Mouse (Mus musculus) stomach, postnatal 0 days (tissue): Measurements from ENCODE around the gene Ivd. TPM values are rescaled to one million over a fixed set of nuclear protein-coding genes. Genes with fewer than 3 reads are reported as not detected.
A peak's percentile ranks its signal among the peaks of the same experiment; 100 is the strongest.

Experiments used
- ATAC-seq: fragments of 200-750 bp; cut with Nextera tagmentation; 2 replicates; pipeline ENCODE4 v1.8.0; 2017; ENCODE audit not compliant: low FRiP score, low TSS enrichment
- DNase-seq: peaks from one replicate; pipeline ENCODE4 v3.0.0-alpha.2; 2016; ENCODE audit warnings: low spot score
- H3K27ac ChIP-seq: fragments of 300-500 bp; sonication (generic); replicated peaks from 2 replicates; pipeline ENCODE4 v1.5.1; 2014; ENCODE audit warnings: mild to moderate bottlenecking, control low read depth
- H3K27me3 ChIP-seq: fragments of 300-500 bp; sonication (generic); 2 replicates; pipeline ENCODE4 v1.6.1; 2014; ENCODE audit warnings: low read length; ENCODE audit not compliant: control insufficient read depth, insufficient read depth
- H3K36me3 ChIP-seq: fragments of 300-500 bp; sonication (generic); 2 replicates; pipeline ENCODE4 v1.6.1; 2014; ENCODE audit warnings: low read length, mixed read lengths; ENCODE audit not compliant: control insufficient read depth, insufficient read depth
- H3K4me1 ChIP-seq: fragments of 300-500 bp; sonication (generic); replicated peaks from 2 replicates; pipeline ENCODE4 v1.6.1; 2014; ENCODE audit warnings: antibody characterized with exemption; ENCODE audit not compliant: control insufficient read depth, insufficient read depth
- H3K4me2 ChIP-seq: fragments of 300-500 bp; sonication (generic); replicated peaks from 2 replicates; pipeline ENCODE4 v1.6.1; 2014; ENCODE audit warnings: low read depth, mild to moderate bottlenecking, control low read depth, moderate library complexity
- H3K4me3 ChIP-seq: fragments of 300-500 bp; sonication (generic); 2 replicates; pipeline ENCODE4 v1.5.1; 2014; ENCODE audit warnings: low read depth, low read length, control low read depth
- H3K9ac ChIP-seq: fragments of 300-500 bp; sonication (generic); 2 replicates; pipeline ENCODE4 v1.6.1; 2014; ENCODE audit warnings: mild to moderate bottlenecking, low read length, control low read depth, mixed read lengths
- H3K9me3 ChIP-seq: fragments of 300-500 bp; sonication (generic); 2 replicates; pipeline ENCODE4 v1.6.1; 2016; ENCODE audit warnings: low read length; ENCODE audit not compliant: control insufficient read depth
- CTCF ChIP-seq: IDR thresholded peaks from 2 replicates; pipeline ENCODE4 v1.5.1; 2016; ENCODE audit warnings: antibody characterized with exemption, low read depth, mild to moderate bottlenecking, moderate library complexity
- EP300 ChIP-seq: optimal IDR thresholded peaks from 2 replicates; pipeline ENCODE3; 2016; ENCODE audit warnings: antibody characterized with exemption
- WGBS: fragments of 180-500 bp; shearing (Covaris S2); extraction: QIAGEN DNeasy Blood & Tissue Kit; methylation state at CpG from one replicate; pipeline ENCODE4 v1.1.7; 2014; 5-methylcytosine and 5-hydroxymethylcytosine counted together
- polyA plus RNA-seq: library from polyadenylated mRNA; unstranded; fragments of >200 nt; fragmentation: Nextera tagmentation; extraction: Ambion mirVana; gene quantifications from 2 replicates; pipeline ENCODE4 v1.2.1, GENCODE M21; 2015

Gene Ivd
- polyA plus RNA-seq, 1 experiment from 2014 or later, result 30.9 TPM

DNA sequence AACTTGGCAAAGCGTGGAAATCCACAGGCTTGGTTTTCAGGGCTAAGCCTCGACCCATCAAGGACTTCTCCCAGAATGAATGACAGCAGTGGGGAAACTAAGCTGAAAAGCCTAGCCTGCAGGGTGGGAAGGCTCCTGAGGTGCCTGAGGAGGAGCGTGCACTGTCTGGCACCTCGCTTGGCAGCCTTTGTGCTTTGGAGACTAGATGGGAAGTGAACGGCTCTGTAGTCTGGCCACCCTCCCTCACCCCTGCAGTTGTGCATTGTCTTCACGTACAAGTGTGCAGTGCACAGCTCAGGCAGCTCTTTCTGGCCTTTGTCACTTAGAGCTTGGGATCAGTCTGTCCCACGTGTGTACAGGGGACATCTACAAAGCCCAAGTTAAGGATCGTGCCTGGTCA lies 52.9 kb downstream of the Ivd start:
- TF ChIP-seq EP300, result no peak
- Histone ChIP-seq H3K36me3 (no peaks in the 10 kb centered on the region; the same call in 1 of the 2 replicates), H3K4me1 (peaks cover 2% of the 10 kb centered on the region; the same call in 1 of the 2 replicates), H3K27ac (no peak overlapping the region), H3K27me3 (no peaks in the 10 kb centered on the region), H3K9ac (no peak overlapping the region), H3K4me3 (no peak overlapping the region), H3K4me2 (no peak overlapping the region), H3K9me3 (no peaks in the 10 kb centered on the region)
- 56% methylated on average over 8 of the region's 8 CpGs for WGBS
- ATAC-seq, result no peak
- no peak for DNase-seq

- Histone ChIP-seq H3K36me3 (no peaks in the 10 kb centered on the region; the same call in 1 of the 2 replicates), H3K27ac (no peak overlapping the region), H3K9ac (no peak overlapping the region), H3K9me3 (no peaks in the 10 kb centered on the region), H3K4me3 (no peak overlapping the region), H3K4me2 (no peak overlapping the region), H3K27me3 (no peaks in the 10 kb centered on the region), H3K4me1 (peaks cover 2% of the 10 kb centered on the region; the same call in 1 of the 2 replicates)
- ATAC-seq (no peak), DNase-seq (no peak)
- 87% methylated on average over 17 of the region's 17 CpGs for WGBS
- TF ChIP-seq EP300, result no peak
- no peak for TF ChIP-seq CTCF
Measured at GRCm38 (mm10) chr2:118916436-118916835, 54.7 kb downstream of the Ivd start.

GRCm38 (mm10) chr2:118918543-118918942 lies 56.8 kb downstream of the Ivd start:
- Histone ChIP-seq H3K4me1 (peaks cover 2% of the 10 kb centered on the region; the same call in 1 of the 2 replicates), H3K27me3 (no peaks in the 10 kb centered on the region), H3K4me2 (no peak overlapping the region), H3K9me3 (no peaks in the 10 kb centered on the region), H3K36me3 (peaks cover 4% of the 10 kb centered on the region), H3K4me3 (no peak overlapping the region), H3K27ac (no peak overlapping the region), H3K9ac (no peak overlapping the region)
- ATAC-seq (no peak), DNase-seq (no peak)
- WGBS, result 61% methylated on average over 1 of the region's 1 CpGs
- TF ChIP-seq EP300 (no peak), CTCF (no peak)

GRCm38 (mm10) chr2:118920428-118920827 lies 58.7 kb downstream of the Ivd start:
- peaks cover 4% of the 10 kb centered on the region for H3K36me3 ChIP-seq
- H3K9me3 ChIP-seq, result no peaks in the 10 kb centered on the region
- ATAC-seq, result no peak
- H3K4me2 ChIP-seq, result no peak overlapping the region
- DNase-seq, result no peak
- H3K4me3 ChIP-seq, result no peak overlapping the region
- TF ChIP-seq CTCF (no peak), EP300 (no peak)
- WGBS, result 85% methylated on average over 3 of the region's 3 CpGs
- H3K9ac ChIP-seq, result no peak overlapping the region
- H3K4me1 ChIP-seq, result no peaks in the 10 kb centered on the region
- no peaks in the 10 kb centered on the region for H3K27me3 ChIP-seq
- H3K27ac ChIP-seq, result no peak overlapping the region

- H3K9ac ChIP-seq, result peak overlapping the region; percentile 83
- no peaks in the 10 kb centered on the region for H3K27me3 ChIP-seq
- DNase-seq (no peak), ATAC-seq (peak; percentile 45)
- TF ChIP-seq EP300 (no peak), CTCF (no peak)
- H3K36me3 ChIP-seq, result peaks cover 4% of the 10 kb centered on the region
- H3K9me3 ChIP-seq, result no peaks in the 10 kb centered on the region
- peak overlapping the region; percentile 79 for H3K4me3 ChIP-seq
- no peak overlapping the region for H3K27ac ChIP-seq
- H3K4me2 ChIP-seq, result peak overlapping the region; percentile 97
- H3K4me1 ChIP-seq, result 0 out of 2 replicates have a peak, but pooled peaks cover 5% of the 10 kb centered on the region
- WGBS, result under 1% methylated on average over 6 of the region's 6 CpGs
Measured at GRCm38 (mm10) chr2:118925952-118926351, 64.2 kb downstream of the Ivd start.

DNA sequence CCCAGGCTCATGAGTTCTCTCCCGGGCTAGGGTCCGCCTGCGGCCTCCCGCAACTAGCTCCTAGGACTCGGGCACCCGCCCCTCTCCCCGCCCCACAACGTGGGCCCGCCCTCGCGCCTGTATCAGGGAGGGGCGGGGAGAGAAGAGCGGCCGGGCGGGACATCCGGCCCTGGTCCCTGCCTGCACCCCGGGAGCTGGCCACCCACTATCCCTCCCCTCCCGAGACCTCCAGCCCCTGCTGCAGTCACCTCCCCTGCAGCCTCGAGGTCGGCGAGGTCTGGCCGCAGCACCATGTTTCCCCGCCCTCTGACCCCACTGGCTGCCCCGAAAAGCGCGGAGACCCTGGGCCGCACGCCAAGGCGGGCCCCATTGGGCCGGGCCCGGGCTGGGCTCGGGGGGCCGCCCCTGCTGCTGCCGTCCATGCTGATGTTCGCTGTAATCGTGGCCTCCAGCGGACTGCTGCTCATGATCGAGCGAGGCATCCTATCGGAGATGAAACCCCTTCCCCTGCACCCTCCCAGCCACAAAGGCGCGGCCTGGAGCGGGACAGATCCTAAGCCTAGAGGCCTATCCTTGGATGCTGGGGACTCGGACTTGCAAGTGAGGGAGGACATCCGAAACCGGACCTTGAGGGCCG lies 64.7 kb downstream of the Ivd start, which contains the start of gene Chst14:
TSS of gene Chst14 (plus strand) at position 136 of the 637 bp plus-strand sequence.
- peak within 1 kb of the TSS; percentile 83 for H3K9ac ChIP-seq
- H3K9me3 ChIP-seq, result no peaks in the 10 kb centered on the region
- no peaks in the 10 kb centered on the region for H3K27me3 ChIP-seq
- peak; percentile 80 for DNase-seq
- peaks cover 4% of the 10 kb centered on the region for H3K36me3 ChIP-seq
- H3K27ac ChIP-seq, result peak within 1 kb of the TSS; percentile 75
- peak within 1 kb of the TSS; percentile 79 for H3K4me3 ChIP-seq
- 2% methylated on average over 44 of the region's 47 CpGs for WGBS
- TF ChIP-seq CTCF, result no peak
- TF ChIP-seq EP300, result no peak
- H3K4me1 ChIP-seq, result 0 out of 2 replicates have a peak, but pooled peaks cover 5% of the 10 kb centered on the region
- peak within 1 kb of the TSS; percentile 97 for H3K4me2 ChIP-seq
- peak; percentile 91 for ATAC-seq
